Mouse (Mus musculus) c-Kit-positive CD71-positive TER-119-negative erythroid progenitor cells, embryonic 14.5 days (primary cell): ENCODE results near the gene Mrm3.
"Not testable (repeated sequence)": the region's sequence is repeated elsewhere in the genome, so short reads cannot be mapped to it uniquely, and the experiment has no call there.

Source experiments
- DNase-seq: peaks from one replicate; pipeline ENCODE4 v3.0.0-alpha.2; 2013; ENCODE audit warnings: low read depth

Mrm3 gene

DNA sequence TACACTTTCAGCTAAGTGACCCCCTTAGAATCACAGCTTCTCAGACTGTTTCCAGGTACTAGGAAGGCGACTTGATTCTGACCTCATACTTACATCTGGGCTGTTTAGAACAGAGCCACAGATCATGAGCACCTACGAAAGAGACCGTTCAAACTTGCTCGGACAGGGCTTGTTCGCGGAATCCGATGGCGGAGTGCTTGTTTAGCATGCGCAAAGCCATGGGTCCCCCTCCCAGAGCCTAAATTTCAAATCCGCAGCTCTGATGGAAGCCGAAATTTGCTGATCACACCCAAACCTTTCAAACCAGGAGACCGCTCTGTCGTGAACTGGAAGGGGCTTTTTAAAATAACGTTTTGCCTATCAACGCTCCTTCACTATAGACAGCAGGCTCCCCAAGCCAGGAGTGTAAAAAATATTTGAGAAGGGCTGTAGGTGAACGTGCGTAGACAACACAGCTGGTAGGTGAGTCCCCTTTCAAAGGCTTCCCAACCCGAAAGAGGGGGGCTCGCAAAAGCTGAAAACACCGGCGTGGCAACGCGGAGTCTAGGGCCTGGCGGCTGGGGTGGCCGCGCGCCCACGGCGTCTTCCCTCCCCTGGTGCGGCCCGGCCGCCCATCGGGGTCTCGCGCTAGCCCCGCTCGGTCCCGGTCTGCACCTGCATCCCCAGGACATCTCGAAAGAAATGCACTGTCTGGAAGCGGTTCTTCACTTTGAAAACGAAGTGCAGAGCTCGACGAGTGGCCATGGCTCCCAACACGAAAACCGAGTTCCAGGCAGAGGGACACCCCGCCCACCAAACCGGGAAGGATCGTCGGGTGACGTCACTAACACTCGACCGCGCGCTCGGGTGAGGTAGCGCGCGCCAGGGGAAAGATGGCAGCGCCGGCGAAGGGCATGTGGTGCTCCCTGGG is at the start of gene Mrm3, which contains the start of gene Glod4:
Gene Mrm3, plus strand, starts transcription at position 815 of the 910 bp plus-strand sequence.
Gene Glod4, minus strand, starts transcription at position 825 of the 910 bp plus-strand sequence.
- peak; percentile 83 for DNase-seq

DNA sequence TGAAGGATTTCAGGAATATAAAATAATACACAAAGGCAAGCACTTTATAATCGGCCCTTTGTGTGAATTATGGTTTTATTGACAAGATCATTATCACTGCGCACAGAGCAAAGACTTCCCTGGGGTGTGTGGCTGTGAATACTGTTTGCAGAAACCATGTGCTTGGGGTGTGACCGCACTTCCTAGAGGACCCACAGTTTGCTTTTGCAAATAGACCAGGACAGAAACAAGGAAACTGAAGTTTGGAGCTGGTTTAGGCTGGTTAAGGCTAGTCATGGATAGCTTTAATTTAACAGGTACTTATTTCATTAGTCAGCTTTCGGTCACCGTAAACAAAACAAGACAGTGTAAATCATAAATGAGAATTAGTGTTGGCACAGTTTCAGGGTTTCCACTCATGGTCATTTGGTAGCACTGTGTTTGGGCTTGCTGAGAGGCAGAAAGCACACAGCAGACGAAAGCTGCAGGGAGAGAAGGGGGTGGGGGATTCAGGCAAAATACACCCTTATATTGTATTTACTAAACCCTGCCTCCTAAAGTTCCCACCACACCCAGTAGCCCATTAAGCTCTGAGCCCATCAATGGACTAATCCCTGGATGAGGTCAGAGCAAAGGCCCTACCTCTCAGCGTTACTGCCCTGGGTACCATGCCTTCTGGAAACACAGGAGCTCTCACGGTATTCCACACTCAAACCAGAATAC is 47.1 kb upstream of the Mrm3 start:
- DNase-seq, result no peak

DNA sequence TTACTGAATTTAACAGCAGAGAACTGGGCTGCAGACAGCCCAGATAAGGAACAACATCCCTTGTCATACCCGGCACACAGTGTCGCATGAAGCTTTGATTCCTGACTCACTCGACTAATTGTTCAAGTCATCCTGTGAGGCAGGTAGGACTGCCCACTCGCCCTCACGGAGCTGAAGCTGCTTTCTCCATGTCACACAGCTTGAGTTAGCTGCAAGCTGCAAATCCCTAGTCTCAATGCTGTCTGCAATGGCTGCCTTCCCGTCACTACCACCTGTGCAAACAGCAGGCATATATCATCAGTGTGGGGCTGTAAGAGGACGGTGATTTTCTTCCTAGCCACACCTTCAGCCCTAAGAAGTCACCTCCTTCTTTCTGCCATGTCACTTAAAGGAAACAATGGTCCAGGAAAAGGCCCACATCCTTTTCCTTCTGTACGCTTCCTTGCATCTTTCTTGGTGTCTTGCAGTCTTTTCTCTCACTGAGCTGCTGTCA is 46.5 kb upstream of the Mrm3 start:
- no peak for DNase-seq

DNA sequence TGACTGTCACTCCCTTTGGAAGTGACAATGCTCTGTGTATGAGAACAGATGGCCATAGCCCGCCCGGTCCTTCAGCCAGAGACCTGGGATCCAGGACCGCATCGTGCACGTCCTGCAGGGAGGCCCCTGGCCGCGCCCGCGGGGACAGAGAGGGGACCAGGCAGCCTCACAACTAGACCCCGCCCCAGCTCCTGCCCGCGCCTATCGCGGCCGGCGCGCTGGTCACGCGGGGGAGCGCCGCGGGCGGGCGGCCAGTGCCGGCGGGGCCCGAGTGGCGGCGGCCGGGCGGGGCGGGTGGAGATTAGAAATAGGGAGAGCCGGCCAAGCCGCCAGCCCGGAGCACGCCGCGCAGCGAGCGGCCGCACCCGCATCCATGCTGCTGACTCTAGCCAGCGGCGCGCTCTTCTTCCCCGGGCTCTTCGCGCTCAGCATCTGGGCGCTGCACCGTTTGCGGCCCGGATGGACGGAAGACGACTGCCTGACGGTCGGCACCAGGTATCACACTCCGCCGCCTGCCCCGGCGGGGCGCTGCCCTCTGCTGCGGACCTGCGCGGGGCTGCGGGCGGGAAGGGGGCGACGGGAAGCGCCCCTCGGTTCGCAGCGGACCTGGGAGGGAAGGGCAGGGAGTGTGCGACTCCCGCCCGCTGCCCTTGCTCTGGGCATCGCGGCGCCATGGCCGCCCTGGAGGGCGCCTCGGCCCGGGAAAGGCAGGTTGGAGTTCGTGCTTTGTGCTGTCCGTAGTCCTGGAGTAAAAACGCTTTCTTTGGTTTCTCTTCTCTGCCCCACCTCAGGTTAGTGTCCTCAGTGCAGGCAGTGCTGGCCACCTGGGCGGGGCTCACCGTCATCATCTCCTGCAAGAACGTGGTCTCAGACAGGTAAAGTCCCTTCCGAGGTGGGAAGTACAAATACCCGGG is 41.5 kb upstream of the Mrm3 start:
- DNase-seq, result peak; percentile 32

DNA sequence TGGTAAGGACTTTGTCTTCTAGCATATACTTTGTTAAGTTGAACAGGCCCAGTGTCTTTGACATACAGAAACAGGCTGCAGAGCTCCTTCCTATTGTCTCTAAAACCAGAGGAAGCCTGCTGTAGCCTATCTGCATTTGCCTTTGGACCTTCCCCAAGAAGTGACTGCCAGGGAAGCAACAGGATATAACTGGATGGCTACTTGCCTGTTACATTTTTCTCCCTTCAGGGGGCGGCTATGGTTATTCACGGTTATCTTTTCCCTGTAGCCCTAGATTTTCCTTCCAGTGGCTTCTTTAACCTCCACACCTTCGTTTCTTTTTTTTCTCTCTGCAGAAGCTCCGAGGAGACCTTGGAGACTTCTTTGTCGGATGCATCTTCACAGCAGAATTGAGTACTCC is 36.7 kb upstream of the Mrm3 start:
- no peak for DNase-seq

DNA sequence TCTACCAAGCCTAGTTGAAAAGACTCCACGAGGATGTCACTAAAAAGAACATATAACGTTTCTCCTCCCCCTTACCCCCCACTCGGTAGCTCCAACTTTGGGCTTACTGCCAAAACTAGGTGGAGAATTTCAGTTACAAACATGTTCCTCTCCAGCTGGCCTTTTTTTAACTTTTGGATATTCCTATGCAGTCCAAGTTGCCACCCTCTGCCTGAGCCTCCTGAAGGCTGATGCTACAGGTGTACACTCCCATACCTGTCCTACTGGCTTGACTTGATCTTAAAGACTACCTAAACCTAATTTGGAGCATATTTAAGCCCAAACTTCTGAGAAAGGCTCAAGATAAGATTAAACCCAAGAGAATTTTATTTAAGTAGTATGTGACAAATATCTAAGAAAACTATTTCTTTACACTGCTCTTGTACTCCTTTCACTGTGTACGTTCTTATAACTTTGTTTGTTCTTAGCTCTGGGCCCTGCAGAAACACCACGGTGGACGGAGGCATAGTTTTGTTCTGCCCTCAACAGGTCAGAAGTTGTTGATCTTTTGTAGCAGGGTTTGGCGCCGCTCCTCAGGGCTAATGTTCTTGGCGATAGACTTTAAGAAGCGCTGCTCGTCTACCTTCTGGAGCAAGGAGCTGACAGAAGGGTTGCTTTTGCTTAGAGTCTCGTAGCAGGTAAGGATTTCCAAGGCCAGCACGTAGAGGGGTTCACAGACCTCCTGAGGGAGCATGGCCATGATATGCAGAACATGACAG is 33.1 kb upstream of the Mrm3 start:
- DNase-seq, result no peak

DNA sequence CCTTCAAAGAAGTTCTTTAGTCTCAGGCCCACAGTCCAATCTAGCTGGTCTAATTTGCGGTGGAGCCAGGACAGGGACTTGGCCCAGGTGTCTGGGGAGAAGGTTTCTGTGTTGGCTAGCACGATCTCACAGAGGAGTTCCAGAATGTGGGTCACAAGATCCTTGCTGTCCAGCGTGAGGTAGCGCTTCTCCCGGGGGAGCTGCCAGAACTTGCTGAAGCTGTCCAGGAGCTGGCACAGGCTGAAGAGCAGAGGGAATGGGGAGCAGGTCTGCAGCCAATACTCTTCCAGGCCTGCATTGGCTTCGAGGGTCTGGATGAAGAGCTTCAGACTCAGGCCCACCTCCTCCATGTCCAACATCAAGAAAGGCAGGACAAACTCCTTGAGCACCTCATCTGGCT is 31.9 kb upstream of the Mrm3 start:
- DNase-seq, result not testable (repeated sequence)

DNA sequence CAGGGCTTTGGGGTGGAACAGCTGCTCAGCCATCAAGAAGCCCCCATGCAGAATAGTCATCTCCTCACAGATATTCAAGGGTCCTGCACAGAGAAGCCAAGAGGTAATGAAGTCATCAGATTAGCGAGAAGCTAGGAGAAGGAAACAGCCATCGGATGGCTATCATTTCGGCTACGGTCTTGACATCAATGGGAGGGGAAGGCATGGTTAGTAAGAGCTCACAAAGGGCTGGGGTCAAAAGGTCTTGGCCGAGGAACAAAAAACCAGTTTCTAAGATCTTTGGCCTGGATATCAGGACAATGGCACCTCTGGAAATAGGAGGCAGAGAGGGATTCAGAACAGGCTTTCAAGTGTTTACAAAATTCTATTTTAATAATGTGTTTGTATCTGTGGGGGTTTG is 29.7 kb upstream of the Mrm3 start:
- DNase-seq, result no peak

DNA sequence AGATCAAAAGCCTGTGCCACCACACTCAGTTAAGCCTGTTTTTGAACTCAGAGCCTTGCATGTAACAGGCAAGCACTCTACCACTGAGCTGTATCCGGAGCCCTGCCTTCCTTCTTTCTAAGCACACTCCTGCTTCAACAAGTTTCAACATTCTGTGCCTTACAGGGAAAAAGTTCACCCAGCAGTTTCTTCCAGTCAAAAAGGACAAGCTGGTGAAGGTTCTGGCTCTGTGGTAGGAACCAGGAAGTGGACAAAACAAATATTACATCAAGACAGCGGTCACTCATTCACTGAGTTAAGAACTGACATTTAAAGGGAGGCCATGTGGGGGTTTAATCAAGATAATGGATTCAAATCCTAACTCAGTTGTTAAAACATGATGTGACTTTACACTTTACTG is 28.5 kb upstream of the Mrm3 start:
- DNase-seq, result no peak

DNA sequence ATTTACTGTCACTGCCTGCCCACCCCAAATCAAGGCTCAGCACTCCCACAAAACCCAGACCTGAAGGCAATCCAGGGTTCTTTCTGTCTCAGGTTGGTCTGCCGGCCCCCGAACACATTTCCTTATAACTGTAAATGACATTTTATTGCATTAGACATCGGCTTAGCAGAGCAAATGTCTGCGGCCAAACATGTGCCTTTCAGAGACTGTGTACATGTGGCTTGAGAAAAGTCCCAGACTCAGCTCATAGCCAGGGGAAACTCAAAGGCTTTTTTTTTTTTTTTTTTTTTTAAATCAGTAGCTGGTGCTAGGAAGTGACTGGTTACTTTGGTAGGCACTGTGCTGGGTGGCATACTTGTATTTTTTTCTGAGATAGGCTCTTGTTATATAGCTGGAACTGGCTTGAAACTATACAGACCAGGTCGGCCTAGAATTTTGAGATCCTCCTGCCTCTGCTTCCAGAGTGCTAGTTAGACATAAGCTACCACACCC is 27.4 kb upstream of the Mrm3 start:
- DNase-seq, result no peak

DNA sequence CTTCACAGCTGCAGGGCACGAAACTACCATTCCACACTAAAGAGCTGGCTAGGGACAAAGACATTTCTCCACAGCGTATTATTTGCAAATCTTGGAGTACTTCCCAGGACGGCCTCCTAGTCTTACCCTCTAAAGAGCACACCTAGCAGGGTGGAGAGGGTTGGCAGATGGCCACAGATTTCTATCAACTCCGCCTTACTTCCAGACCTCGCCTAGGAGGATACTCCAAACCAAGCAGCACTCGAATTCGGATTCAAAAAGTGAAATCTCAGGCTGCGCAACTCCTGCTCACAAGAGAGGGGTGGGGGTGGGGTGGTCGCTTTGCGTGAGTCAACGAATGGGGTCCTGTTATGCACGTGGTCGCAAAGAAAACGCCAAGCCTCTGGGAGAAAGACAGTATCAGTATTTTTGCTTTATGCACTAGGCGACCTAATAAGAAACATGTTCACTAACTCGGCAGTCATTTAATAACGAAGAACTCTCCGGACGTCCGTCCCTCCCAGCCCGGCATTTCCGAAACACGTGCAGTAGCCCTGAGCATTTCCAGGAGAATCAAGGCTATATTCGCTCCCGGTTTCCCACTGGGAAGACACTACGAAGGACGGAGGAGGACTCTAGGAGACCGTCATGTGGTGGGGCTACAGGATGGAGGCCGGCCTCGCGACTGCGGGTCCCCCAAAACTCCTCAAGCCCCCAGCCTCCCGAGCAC is 26.7 kb upstream of the Mrm3 start:
- peak; percentile 40 for DNase-seq

DNA sequence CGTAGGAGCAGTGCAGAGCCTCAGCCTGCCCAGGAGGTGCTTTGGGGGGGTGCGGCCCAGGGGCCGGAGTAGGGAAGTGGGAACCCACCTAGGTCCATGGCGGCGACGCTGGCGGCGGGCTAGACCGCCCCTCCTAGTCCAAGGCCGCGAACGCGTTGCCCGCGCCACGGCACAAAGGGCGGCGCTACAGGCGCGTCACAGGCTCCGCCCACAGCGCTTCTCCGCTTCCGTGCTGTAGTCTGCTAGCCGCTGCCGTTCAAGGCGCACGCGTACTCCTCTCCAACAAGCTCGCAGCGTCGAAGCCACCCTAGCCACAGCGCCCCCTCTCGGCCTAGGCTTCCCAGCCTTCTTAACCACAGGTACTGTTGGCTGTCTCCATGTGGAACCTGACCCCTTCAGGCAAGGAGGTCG is 26.1 kb upstream of the Mrm3 start, which contains the start of the genes Dbil5 and Gemin4:
Gene Dbil5, plus strand, starts transcription at position 219 of the 411 bp plus-strand sequence.
Gene Gemin4, minus strand, starts transcription at position 275 of the 411 bp plus-strand sequence.
- DNase-seq, result peak; percentile 98

DNA sequence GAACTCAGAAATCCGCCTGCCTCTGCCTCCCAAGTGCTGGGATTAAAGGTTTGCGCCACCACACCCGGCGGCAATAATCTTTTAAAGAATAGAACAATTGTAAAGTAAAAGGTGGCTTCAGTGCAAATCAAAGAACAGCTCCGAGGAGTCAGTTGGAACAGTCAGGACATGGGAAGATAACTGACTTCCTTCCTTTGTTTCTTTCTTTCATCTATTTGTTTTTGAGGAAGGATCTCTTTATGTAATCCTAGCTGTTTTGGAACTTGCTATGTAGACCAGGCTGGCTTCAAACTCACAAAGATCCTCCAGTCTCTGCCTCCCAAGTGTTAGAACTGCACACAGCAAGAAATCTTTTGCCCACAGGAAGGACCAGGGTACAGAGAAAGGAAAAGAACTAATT is 18.9 kb upstream of the Mrm3 start:
- no peak for DNase-seq

DNA sequence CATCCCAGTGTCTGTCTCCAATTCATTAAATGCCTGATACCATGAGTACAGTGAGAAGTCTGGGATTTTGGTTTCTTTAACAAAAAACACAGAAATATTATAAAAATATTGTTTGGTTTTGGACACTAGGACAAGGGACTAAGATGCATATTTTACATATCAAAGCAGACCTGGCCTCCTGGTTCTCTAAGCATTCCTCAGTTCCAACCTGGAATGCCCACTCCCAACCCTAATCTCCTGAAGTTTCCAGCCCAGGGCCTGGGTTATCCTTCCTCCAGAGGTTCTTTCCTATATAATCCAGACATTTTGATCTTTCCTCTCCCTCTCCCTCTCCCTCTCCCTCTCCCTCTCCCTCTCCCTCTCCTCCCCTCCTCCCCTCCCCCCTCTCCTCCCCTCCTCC is 18.5 kb upstream of the Mrm3 start:
- DNase-seq, result no peak

DNA sequence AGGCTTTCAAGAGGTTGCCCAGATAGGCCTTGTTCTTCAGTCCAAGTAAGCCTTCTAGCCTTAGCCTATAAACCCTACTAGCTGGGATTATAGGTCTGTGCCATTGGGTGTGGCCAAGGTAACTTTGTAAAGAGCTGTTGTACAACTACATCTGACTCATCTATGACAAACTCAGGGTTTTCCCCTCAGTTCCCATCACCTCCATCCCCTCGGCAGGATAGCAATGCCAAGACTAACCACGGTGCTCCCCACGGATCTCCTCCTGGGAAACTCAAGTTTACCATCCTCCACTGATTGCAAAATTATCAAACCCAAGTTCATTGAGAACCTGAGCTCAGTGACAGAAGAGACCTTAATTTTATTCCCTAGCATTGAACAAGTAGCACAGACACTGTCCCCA is 7.4 kb upstream of the Mrm3 start:
- DNase-seq, result no peak

DNA sequence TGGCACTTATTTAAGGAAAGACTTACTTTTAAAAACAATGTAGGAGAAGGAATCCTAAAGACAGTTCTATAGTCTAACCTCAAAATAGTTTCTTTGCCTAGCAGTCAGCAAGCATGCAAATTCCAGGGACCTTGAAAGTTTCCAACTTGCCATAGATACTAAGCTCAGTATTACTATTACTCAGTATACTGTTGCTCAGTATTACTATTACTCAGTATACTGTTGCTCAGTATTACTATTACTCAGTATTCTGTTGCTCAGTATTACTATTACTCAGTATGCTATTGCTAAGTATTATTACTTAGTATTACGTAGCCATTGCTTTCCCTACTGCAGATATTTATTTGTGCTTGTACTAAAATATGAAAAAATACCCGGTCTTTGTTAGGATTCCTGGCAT is 3.8 kb upstream of the Mrm3 start:
- DNase-seq, result no peak

DNA sequence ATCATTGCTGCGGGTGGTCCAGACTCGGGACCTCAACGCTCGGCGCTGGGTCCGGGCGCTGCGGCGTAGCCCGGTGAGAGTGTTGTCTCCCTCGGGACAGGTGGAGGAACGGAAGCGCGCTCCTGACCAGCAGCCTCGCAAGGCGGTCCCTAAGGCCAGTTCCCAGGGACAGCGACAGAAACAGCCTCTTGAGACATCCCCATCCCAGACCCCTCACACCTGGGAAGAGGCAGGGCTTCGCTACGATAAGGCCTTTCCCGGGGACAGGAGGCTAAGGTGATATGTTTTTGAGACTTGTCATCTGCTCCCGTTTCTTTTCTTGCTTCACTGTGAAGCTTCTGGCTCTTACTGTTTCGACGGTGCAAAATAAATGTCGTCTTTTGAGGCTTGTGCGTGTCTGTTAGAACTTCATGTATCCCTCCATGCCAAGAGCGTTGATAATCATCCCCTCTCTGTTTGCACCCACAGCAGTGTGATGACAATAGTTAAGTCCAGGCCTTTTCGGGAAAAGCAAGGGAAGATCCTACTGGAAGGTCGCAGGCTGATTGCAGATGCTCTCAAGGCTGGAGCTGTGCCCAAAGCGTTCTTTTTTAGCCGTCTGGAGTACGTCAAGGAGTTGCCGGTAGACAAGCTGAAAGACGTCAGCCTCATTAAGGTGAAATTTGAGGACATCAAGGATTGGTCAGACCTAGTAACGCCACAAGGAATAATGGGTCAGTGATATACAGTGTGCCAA is 464 bp downstream of the Mrm3 start:
- DNase-seq, result no peak

DNA sequence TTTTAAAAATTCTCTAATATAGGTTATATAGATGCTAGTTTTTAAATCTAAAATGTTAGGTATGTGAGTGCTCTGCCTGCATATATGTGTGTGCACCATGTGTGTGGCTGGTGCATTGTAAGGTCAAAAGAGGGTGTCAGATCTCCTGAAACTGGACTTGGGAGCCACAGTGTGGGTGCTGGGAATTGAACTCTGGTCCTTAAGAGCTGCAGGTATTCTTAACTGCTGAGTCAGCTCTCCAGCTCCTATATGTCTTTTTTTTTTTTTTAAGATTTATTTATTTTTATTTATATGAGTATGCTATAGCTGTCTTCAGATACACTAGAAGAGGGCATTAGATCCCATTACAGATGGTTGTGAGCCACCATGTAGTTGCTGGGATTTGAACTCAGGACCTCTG is 2.9 kb downstream of the Mrm3 start:
- DNase-seq, result no peak

DNA sequence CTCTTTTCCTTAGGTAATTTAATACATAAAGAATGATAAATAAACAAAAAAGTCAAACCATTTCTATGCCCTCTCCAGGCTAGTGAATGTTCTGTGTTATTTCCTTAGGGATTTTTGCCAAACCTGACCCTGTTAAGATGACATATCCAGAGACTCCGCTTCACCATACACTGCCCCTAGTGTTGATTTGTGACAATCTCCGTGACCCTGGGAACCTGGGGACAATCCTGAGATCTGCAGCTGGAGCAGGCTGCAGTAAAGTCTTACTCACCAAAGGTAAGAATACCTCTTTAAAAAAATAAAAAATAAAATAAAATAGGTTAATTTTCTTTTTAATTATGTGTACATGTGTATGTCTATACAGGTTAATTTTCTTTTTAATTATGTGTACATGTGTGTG is 3.7 kb downstream of the Mrm3 start:
- no peak for DNase-seq

DNA sequence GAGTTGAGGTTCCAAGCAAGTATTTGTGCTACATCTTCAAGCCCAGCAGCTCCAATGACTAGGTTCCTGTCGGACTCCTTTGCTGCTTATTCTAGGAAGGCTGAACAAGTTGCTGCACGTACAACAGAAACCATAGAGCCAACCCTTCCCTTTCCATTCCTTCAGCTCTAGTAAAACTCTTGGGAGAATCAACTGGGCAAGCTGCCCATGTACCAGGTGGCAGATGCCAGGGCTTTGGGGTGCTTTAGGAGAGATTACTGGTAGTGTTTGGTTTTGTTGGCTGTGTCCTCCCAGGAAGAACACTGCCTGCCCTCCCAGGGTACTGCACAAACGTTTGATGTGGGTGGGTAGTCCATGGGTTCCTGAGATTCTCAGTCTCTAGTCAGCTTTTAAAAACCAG is 8.5 kb downstream of the Mrm3 start:
- DNase-seq, result no peak
